Mouse (Mus musculus) myocyte (in vitro differentiated cells): ENCODE data around the gene Prkcb. TPM values are rescaled to one million over a fixed set of nuclear protein-coding genes. Genes with fewer than 3 reads are reported as not detected.

Experiments
- H3K27me3 ChIP-seq: one replicate; pipeline ENCODE4 v1.6.1; 2011; ENCODE audit not compliant: control insufficient read depth, insufficient read depth, insufficient read length
- H3K36me3 ChIP-seq: one replicate; pipeline ENCODE4 v1.6.1; 2011; ENCODE audit not compliant: control insufficient read depth, insufficient read depth
- H3K4me2 ChIP-seq: one replicate; pipeline ENCODE4 v1.6.1; 2011; ENCODE audit warnings: low read depth, control low read depth
- H3K4me3 ChIP-seq: one replicate; pipeline ENCODE4 v1.5.1; 2011; ENCODE audit warnings: mild to moderate bottlenecking, control low read depth, moderate library complexity
- H3K79me2 ChIP-seq: one replicate; pipeline ENCODE4 v1.6.1; 2011; ENCODE audit not compliant: control insufficient read depth, insufficient read depth
- H3ac ChIP-seq: one replicate; pipeline ENCODE4 v1.6.1; 2011; ENCODE audit not compliant: control insufficient read depth, insufficient read length
- CEBPB ChIP-seq: IDR thresholded peaks from 2 replicates; pipeline ENCODE4 v1.6.1; 2011; ENCODE audit warnings: mild to moderate bottlenecking, moderate library complexity; ENCODE audit not compliant: poor library complexity, insufficient read depth, severe bottlenecking
- E2F4 ChIP-seq: IDR thresholded peaks from one replicate; pipeline ENCODE4 v1.6.1; 2011; ENCODE audit warnings: mild to moderate bottlenecking, control low read depth, moderate library complexity; ENCODE audit not compliant: insufficient read depth
- MAX ChIP-seq: IDR thresholded peaks from one replicate; pipeline ENCODE4 v1.6.1; 2011; ENCODE audit warnings: low read depth, mild to moderate bottlenecking, control low read depth
- MYOD1 ChIP-seq, 3 experiments: IDR thresholded peaks; one replicate each; pipeline ENCODE4 v1.6.1; 2011; ENCODE audit warnings: control low read depth in 2 of 3, low read depth in 2 of 3, mild to moderate bottlenecking in 2 of 3, moderate library complexity in 1 of 3; ENCODE audit not compliant: insufficient read length in 2 of 3, control insufficient read depth in 1 of 3
- MYOG ChIP-seq, 3 experiments: IDR thresholded peaks; one replicate each; pipeline ENCODE4 v1.6.1; 2011; ENCODE audit warnings: control low read depth in 2 of 3, low read depth in 2 of 3, mild to moderate bottlenecking in 2 of 3; ENCODE audit not compliant: insufficient read length in 2 of 3, control insufficient read depth in 1 of 3, insufficient read depth in 1 of 3
- POLR2A ChIP-seq: IDR thresholded peaks from one replicate; pipeline ENCODE4 v1.6.1; 2011; ENCODE audit warnings: low read depth, mild to moderate bottlenecking, control low read depth, moderate library complexity; ENCODE audit not compliant: insufficient read length
- POLR2AphosphoS2 ChIP-seq: IDR thresholded peaks from one replicate; pipeline ENCODE4 v1.6.1; 2011; ENCODE audit warnings: low read depth, control low read depth; ENCODE audit not compliant: insufficient read length
- REST ChIP-seq: IDR thresholded peaks from one replicate; pipeline ENCODE4 v1.6.1; 2011; ENCODE audit warnings: mild to moderate bottlenecking, control low read depth, moderate library complexity; ENCODE audit not compliant: insufficient read depth, insufficient read length
- SRF ChIP-seq: IDR thresholded peaks from one replicate; pipeline ENCODE4 v1.6.1; 2011; ENCODE audit warnings: low read depth; ENCODE audit not compliant: control insufficient read depth, insufficient read length
- TCF12 ChIP-seq: IDR thresholded peaks from one replicate; pipeline ENCODE4 v1.6.1; 2011; ENCODE audit warnings: mild to moderate bottlenecking, control low read depth; ENCODE audit not compliant: poor library complexity, insufficient read depth, severe bottlenecking
- TCF3 ChIP-seq: IDR thresholded peaks from one replicate; pipeline ENCODE4 v1.6.1; 2011; ENCODE audit warnings: low read depth, control low read depth; ENCODE audit not compliant: insufficient read length
- USF1 ChIP-seq: IDR thresholded peaks from one replicate; pipeline ENCODE4 v1.6.1; 2011; ENCODE audit warnings: low read depth, mild to moderate bottlenecking, control low read depth, moderate library complexity
- polyA plus RNA-seq: library from polyadenylated mRNA; unstranded; fragments of >200 nt; fragmentation: generic; extraction: Trizol; gene quantifications from one replicate; pipeline ENCODE4 v1.2.1, GENCODE M21; 2012; ENCODE audit warnings: missing spikeins

Prkcb gene
- polyA plus RNA-seq, 1 experiment = 2.2 TPM

- TF ChIP-seq USF1 = no peak
- no peak for TF ChIP-seq SRF
- TF ChIP-seq E2F4 = no peak
- no peak for TF ChIP-seq MYOD1 (IDR thresholded peaks at IDR 0.05; ENCODE audit: control insufficient read depth in 1 of 3, insufficient read length in 2 of 3, low read depth in 2 of 3)
- TF ChIP-seq MYOG (IDR thresholded peaks at IDR 0.05; ENCODE audit: control insufficient read depth in 1 of 3, insufficient read depth in 1 of 3, insufficient read length in 2 of 3, low read depth in 2 of 3) = no peak
- no peak for TF ChIP-seq REST
- TF ChIP-seq TCF3 = no peak
- TF ChIP-seq POLR2A = no peak
- TF ChIP-seq MAX = no peak
- no peak for TF ChIP-seq TCF12
- TF ChIP-seq CEBPB = no peak
- no peak for TF ChIP-seq POLR2AphosphoS2
- Histone ChIP-seq H3K4me3 (no peak overlapping the region), H3K27me3 (no peaks in the 10 kb centered on the region), H3K36me3 (no peaks in the 10 kb centered on the region), H3ac (no peak overlapping the region), H3K79me2 (no peaks in the 10 kb centered on the region), H3K4me2 (no peak overlapping the region)
Observed at GRCm38 (mm10) chr7:122316681-122317080, 28.1 kb downstream of the Prkcb start.

DNA sequence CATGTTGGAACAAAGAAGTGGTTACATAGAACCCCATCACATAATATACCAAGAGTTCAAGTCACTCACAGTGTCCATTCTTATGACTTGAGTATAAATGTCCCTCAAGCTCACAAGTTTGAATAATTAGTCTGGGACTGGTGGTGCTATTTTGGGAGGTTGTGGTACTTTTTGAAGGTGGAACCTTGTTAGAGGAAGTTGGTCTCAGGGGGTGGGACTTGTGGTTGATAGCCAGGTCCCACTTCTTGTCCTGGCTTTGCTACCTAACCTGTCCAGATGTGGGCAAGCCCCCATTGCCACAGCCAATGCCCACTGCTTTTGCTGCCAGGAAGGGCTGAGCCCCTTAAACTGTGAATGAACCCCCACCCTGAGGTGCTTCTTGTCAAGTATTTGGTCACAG lies 28.9 kb downstream of the Prkcb start:
- H3K79me2 ChIP-seq = no peaks in the 10 kb centered on the region
- TF ChIP-seq TCF3 = no peak
- TF ChIP-seq SRF = no peak
- H3ac ChIP-seq = no peak overlapping the region
- no peak overlapping the region for H3K4me3 ChIP-seq
- H3K4me2 ChIP-seq = no peak overlapping the region
- no peaks in the 10 kb centered on the region for H3K36me3 ChIP-seq
- H3K27me3 ChIP-seq = no peaks in the 10 kb centered on the region

DNA sequence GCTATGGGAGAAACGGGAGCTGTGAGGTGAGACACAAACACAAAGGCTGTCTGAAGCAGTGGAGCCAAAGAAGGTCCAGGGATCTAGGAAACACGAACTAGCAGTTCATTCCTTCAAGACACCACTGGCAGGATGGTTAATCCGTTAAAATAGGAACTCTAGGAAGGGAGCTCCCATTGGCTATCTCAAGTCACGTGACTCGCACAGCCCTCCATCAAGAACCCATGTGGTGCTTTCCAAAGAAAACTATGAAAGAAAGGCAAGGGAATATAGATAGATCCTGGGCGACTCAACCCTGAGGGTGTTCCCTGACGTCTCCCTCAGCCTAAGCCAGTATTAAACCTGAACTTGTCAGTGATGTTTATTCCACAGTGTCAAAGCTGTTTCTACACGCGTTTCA lies 31.0 kb downstream of the Prkcb start:
- Histone ChIP-seq H3K36me3 (no peaks in the 10 kb centered on the region), H3ac (no peak overlapping the region), H3K4me3 (no peak overlapping the region), H3K27me3 (no peaks in the 10 kb centered on the region), H3K4me2 (no peak overlapping the region), H3K79me2 (no peaks in the 10 kb centered on the region)
- TF ChIP-seq MYOG (IDR thresholded peaks at IDR 0.05; ENCODE audit: control insufficient read depth in 1 of 3, insufficient read depth in 1 of 3, insufficient read length in 2 of 3, low read depth in 2 of 3) (no peak), TCF12 (no peak), CEBPB (no peak), TCF3 (no peak), E2F4 (no peak), SRF (no peak), USF1 (no peak), MAX (no peak), REST (no peak), MYOD1 (IDR thresholded peaks at IDR 0.05; ENCODE audit: control insufficient read depth in 1 of 3, insufficient read length in 2 of 3, low read depth in 2 of 3) (no peak), POLR2A (no peak), POLR2AphosphoS2 (no peak)

DNA sequence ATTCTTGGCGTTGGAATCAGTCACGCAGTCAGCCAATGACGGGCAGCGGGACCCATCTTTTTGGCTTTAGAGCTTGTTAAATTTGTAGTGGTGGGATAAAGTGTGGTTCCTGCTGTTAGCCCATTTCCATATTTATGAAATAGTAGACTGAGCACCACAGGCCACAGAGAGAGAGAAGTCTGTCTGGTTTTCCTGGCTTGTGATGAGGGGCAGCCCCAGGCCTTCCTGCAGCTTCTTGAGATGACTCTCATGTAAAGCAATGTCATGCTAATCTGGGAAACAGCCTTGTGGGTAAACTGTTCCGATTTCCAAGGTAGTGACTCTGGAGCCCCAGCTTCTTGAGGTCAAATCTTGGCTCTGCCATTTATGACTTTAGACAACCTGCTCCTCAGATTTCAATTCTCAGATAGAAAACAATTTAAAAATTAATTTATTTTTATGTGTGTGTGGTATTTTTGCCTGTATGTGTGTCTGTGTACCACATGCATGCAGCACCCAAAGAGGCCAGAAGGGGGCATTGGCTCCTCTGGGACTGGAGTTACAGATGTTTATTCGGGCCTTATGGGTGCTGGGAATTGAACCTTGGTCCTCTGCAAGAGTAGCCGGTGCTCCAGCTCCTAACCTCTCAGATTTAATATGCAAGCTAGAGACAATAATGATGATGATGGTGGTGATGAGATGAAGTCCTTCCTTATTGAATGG lies 32.4 kb downstream of the Prkcb start:
- no peak overlapping the region for H3ac ChIP-seq
- H3K79me2 ChIP-seq = no peaks in the 10 kb centered on the region
- H3K27me3 ChIP-seq = no peaks in the 10 kb centered on the region
- H3K4me3 ChIP-seq = no peak overlapping the region
- H3K4me2 ChIP-seq = no peak overlapping the region
- H3K36me3 ChIP-seq = no peaks in the 10 kb centered on the region
- TF ChIP-seq SRF (no peak), TCF12 (no peak), E2F4 (no peak), REST (no peak)

DNA sequence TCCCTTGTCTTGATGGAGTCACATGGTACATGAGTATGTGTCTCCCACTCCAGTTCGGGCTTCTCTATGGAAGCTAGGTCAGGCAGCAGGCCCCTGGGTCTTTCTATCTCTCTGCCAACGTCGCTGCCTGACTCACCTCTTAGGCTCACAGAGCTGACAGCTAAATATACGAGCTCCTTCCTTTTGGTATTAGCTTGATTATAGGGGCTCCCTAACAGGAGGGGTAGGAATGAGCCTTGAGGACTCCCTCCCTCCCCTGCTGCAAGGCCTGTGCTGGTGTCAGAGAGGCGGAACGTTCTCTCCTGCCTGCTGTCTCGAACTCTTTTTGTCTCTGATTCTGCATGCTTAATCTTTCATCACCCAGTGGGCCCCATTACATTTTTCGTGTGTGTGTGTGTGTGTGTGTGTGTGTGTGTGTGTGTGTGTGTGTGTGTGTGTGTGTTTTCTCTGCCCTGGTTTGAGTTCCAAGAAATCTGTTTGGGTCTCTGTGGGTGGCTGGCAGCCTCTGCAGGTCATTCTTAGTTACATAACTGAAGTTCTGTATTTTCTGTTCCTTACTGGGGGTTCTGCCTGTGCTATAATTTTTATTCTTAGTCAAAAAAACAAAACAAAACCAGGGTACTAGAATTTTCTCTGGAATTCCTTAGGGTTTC lies 33.6 kb downstream of the Prkcb start:
- Histone ChIP-seq H3K27me3 (no peaks in the 10 kb centered on the region), H3ac (no peak overlapping the region), H3K79me2 (no peaks in the 10 kb centered on the region), H3K36me3 (no peaks in the 10 kb centered on the region), H3K4me2 (no peak overlapping the region), H3K4me3 (no peak overlapping the region)
- TF ChIP-seq TCF3 (no peak), E2F4 (no peak), POLR2AphosphoS2 (no peak), SRF (no peak), MYOD1 (IDR thresholded peaks at IDR 0.05; ENCODE audit: control insufficient read depth in 1 of 3, insufficient read length in 2 of 3, low read depth in 2 of 3) (no peak), MYOG (IDR thresholded peaks at IDR 0.05; ENCODE audit: control insufficient read depth in 1 of 3, insufficient read depth in 1 of 3, insufficient read length in 2 of 3, low read depth in 2 of 3) (no peak)
